Mouse (Mus musculus): ENCODE measurements around the gene Gm12216. TPM values are rescaled to one million over a fixed set of nuclear protein-coding genes. Genes with fewer than 3 reads are reported as not detected.

Gm12216 gene
- polyA plus RNA-seq, 1 experiment from 2014 or later, result 2.0 TPM

GRCm38 (mm10) chr11:53805786-53806185 lies 53.3 kb downstream of the Gm12216 start:
- WGBS, result 68% methylated on average over 9 of the region's 9 CpGs
- no peak overlapping the region for H3K27ac ChIP-seq (ENCODE audit: low read length)
- ATAC-seq (ENCODE audit: insufficient read depth, low FRiP score), result no peak
- H3K4me3 ChIP-seq (replicated peaks; ENCODE audit: low read length), result no peak overlapping the region
- no peaks in the 10 kb centered on the region for H3K27me3 ChIP-seq (ENCODE audit: control insufficient read depth, insufficient read depth, low read length)
- H3K9me3 ChIP-seq (replicated peaks; ENCODE audit: control insufficient read depth, low read length), result no peaks in the 10 kb centered on the region
- H3K36me3 ChIP-seq (ENCODE audit: control insufficient read depth, insufficient read depth, low read length), result no peaks in the 10 kb centered on the region
- no peak overlapping the region for H3K4me2 ChIP-seq (ENCODE audit: low read depth, low read length)
- 0 out of 2 replicates have a peak, but pooled peaks cover 3% of the 10 kb centered on the region for H3K4me1 ChIP-seq (ENCODE audit: control insufficient read depth, insufficient read depth, low read length)
- no peak overlapping the region for H3K9ac ChIP-seq (ENCODE audit: low read length)

- no peak for ATAC-seq (ENCODE audit: insufficient read depth, low FRiP score)
- Histone ChIP-seq H3K9ac (ENCODE audit: low read length) (no peak overlapping the region), H3K27me3 (ENCODE audit: control insufficient read depth, insufficient read depth, low read length) (no peaks in the 10 kb centered on the region), H3K9me3 (replicated peaks; ENCODE audit: control insufficient read depth, low read length) (no peaks in the 10 kb centered on the region), H3K4me3 (replicated peaks; ENCODE audit: low read length) (no peak overlapping the region), H3K4me2 (ENCODE audit: low read depth, low read length) (no peak overlapping the region), H3K4me1 (ENCODE audit: control insufficient read depth, insufficient read depth, low read length) (0 out of 2 replicates have a peak, but pooled peaks cover 3% of the 10 kb centered on the region), H3K36me3 (ENCODE audit: control insufficient read depth, insufficient read depth, low read length) (no peaks in the 10 kb centered on the region), H3K27ac (ENCODE audit: low read length) (no peak overlapping the region)
- 79% methylated on average over 14 of the region's 14 CpGs for WGBS
These were observed 54.3 kb downstream of the Gm12216 start for GRCm38 (mm10) chr11:53804569-53805344.

- no peak overlapping the region for H3K4me3 ChIP-seq (replicated peaks; ENCODE audit: low read length)
- no peak overlapping the region for H3K9ac ChIP-seq (ENCODE audit: low read length)
- H3K27me3 ChIP-seq (ENCODE audit: control insufficient read depth, insufficient read depth, low read length), result no peaks in the 10 kb centered on the region
- H3K4me1 ChIP-seq (ENCODE audit: control insufficient read depth, insufficient read depth, low read length), result 0 out of 2 replicates have a peak, but pooled peaks cover 3% of the 10 kb centered on the region
- no peaks in the 10 kb centered on the region for H3K9me3 ChIP-seq (replicated peaks; ENCODE audit: control insufficient read depth, low read length)
- no peak overlapping the region for H3K27ac ChIP-seq (ENCODE audit: low read length)
- H3K4me2 ChIP-seq (ENCODE audit: low read depth, low read length), result no peak overlapping the region
- H3K36me3 ChIP-seq (ENCODE audit: control insufficient read depth, insufficient read depth, low read length), result no peaks in the 10 kb centered on the region
- no peak for ATAC-seq (ENCODE audit: insufficient read depth, low FRiP score)
- WGBS, result 61% methylated on average over 6 of the region's 6 CpGs
These were observed 55.6 kb downstream of the Gm12216 start for GRCm38 (mm10) chr11:53803494-53803893.

- Histone ChIP-seq H3K4me3 (replicated peaks; ENCODE audit: low read length) (no peak overlapping the region), H3K4me2 (ENCODE audit: low read depth, low read length) (no peak overlapping the region), H3K27ac (ENCODE audit: low read length) (no peak overlapping the region), H3K27me3 (ENCODE audit: control insufficient read depth, insufficient read depth, low read length) (no peaks in the 10 kb centered on the region), H3K9me3 (replicated peaks; ENCODE audit: control insufficient read depth, low read length) (no peaks in the 10 kb centered on the region), H3K36me3 (ENCODE audit: control insufficient read depth, insufficient read depth, low read length) (no peaks in the 10 kb centered on the region), H3K4me1 (ENCODE audit: control insufficient read depth, insufficient read depth, low read length) (0 out of 2 replicates have a peak, but pooled peaks cover 3% of the 10 kb centered on the region), H3K9ac (ENCODE audit: low read length) (no peak overlapping the region)
- 69% methylated on average over 12 of the region's 12 CpGs for WGBS
- no peak for ATAC-seq (ENCODE audit: insufficient read depth, low FRiP score)
These were observed 56.0 kb downstream of the Gm12216 start for GRCm38 (mm10) chr11:53803093-53803492.

- no peak for ATAC-seq (ENCODE audit: insufficient read depth, low FRiP score)
- WGBS, result 82% methylated on average over 5 of the region's 5 CpGs
These were observed 58.1 kb downstream of the Gm12216 start for GRCm38 (mm10) chr11:53800975-53801374.

GRCm38 (mm10) chr11:53800036-53800435 lies 59.0 kb downstream of the Gm12216 start:
- Histone ChIP-seq H3K27ac (ENCODE audit: low read length) (no peak overlapping the region), H3K4me2 (ENCODE audit: low read depth, low read length) (no peak overlapping the region), H3K36me3 (ENCODE audit: control insufficient read depth, insufficient read depth, low read length) (no peaks in the 10 kb centered on the region), H3K4me3 (replicated peaks; ENCODE audit: low read length) (no peak overlapping the region), H3K4me1 (ENCODE audit: control insufficient read depth, insufficient read depth, low read length) (peaks cover 29% of the 10 kb centered on the region), H3K9ac (ENCODE audit: low read length) (no peak overlapping the region), H3K9me3 (replicated peaks; ENCODE audit: control insufficient read depth, low read length) (no peaks in the 10 kb centered on the region), H3K27me3 (ENCODE audit: control insufficient read depth, insufficient read depth, low read length) (no peaks in the 10 kb centered on the region)
- ATAC-seq (ENCODE audit: insufficient read depth, low FRiP score), result no peak
- WGBS, result 45% methylated on average over 4 of the region's 4 CpGs

More at GRCm38 (mm10) chr11:53800975-53801374, 58.1 kb downstream of the Gm12216 start:
- Histone ChIP-seq H3K36me3 (ENCODE audit: control insufficient read depth, insufficient read depth, low read length) (no peaks in the 10 kb centered on the region), H3K27me3 (ENCODE audit: control insufficient read depth, insufficient read depth, low read length) (no peaks in the 10 kb centered on the region), H3K27ac (ENCODE audit: low read length) (no peak overlapping the region), H3K9ac (ENCODE audit: low read length) (no peak overlapping the region), H3K4me2 (ENCODE audit: low read depth, low read length) (no peak overlapping the region), H3K4me3 (replicated peaks; ENCODE audit: low read length) (no peak overlapping the region), H3K4me1 (ENCODE audit: control insufficient read depth, insufficient read depth, low read length) (peaks cover 23% of the 10 kb centered on the region), H3K9me3 (replicated peaks; ENCODE audit: control insufficient read depth, low read length) (no peaks in the 10 kb centered on the region)

GRCm38 (mm10) chr11:53798041-53798711 lies 60.9 kb downstream of the Gm12216 start:
- Histone ChIP-seq H3K9ac (ENCODE audit: low read length) (no peak overlapping the region), H3K9me3 (replicated peaks; ENCODE audit: control insufficient read depth, low read length) (no peaks in the 10 kb centered on the region), H3K4me1 (ENCODE audit: control insufficient read depth, insufficient read depth, low read length) (peaks cover 43% of the 10 kb centered on the region), H3K36me3 (ENCODE audit: control insufficient read depth, insufficient read depth, low read length) (no peaks in the 10 kb centered on the region), H3K27ac (ENCODE audit: low read length) (no peak overlapping the region), H3K27me3 (ENCODE audit: control insufficient read depth, insufficient read depth, low read length) (no peaks in the 10 kb centered on the region), H3K4me3 (replicated peaks; ENCODE audit: low read length) (no peak overlapping the region), H3K4me2 (ENCODE audit: low read depth, low read length) (no peak overlapping the region)
- no peak for ATAC-seq (ENCODE audit: insufficient read depth, low FRiP score)
- WGBS, result 87% methylated on average over 10 of the region's 10 CpGs

- Histone ChIP-seq H3K36me3 (ENCODE audit: control insufficient read depth, insufficient read depth, low read length) (no peaks in the 10 kb centered on the region), H3K27ac (ENCODE audit: low read length) (peak overlapping the region; percentile 47), H3K27me3 (ENCODE audit: control insufficient read depth, insufficient read depth, low read length) (no peaks in the 10 kb centered on the region), H3K4me1 (ENCODE audit: control insufficient read depth, insufficient read depth, low read length) (peaks cover 43% of the 10 kb centered on the region), H3K4me3 (replicated peaks; ENCODE audit: low read length) (no peak overlapping the region), H3K9me3 (replicated peaks; ENCODE audit: control insufficient read depth, low read length) (no peaks in the 10 kb centered on the region; the same call in 1 of the 2 replicates), H3K9ac (ENCODE audit: low read length) (no peak overlapping the region), H3K4me2 (ENCODE audit: low read depth, low read length) (no peak overlapping the region; the same call in 1 of the 2 replicates)
- ATAC-seq (ENCODE audit: insufficient read depth, low FRiP score), result no peak; the same call in 1 of the 2 replicates
- WGBS, result 45% methylated on average over 6 of the region's 6 CpGs
These were observed 61.6 kb downstream of the Gm12216 start for GRCm38 (mm10) chr11:53797386-53797920.
